Mouse (Mus musculus): Measurements from ENCODE around the gene Fzd2. TPM values are rescaled to one million over a fixed set of nuclear protein-coding genes. Genes with fewer than 3 reads are reported as not detected.
A peak's percentile ranks its signal among the peaks of the same experiment; 100 is the strongest.

Gene Fzd2
- total and polyA plus RNA-seq, 3 experiments: not detected

GRCm38 (mm10) chr11:102578341-102579118 lies 25.7 kb upstream of the Fzd2 start (continued):
- TF ChIP-seq MEF2A (IDR thresholded peaks at IDR 0.05; ENCODE audit: extremely low read depth, insufficient replicate concordance, low read depth, low read length, poor library complexity, severe bottlenecking) (no peak), SMC3 (IDR thresholded peaks at IDR 0.05; ENCODE audit: low read depth, low read length) (peak; percentile 82), KAT2A (conservative IDR thresholded peaks at IDR 0.05; ENCODE audit: low read depth, low read length) (no peak), NELFE (IDR thresholded peaks at IDR 0.05; ENCODE audit: low read depth, low read length) (no peak), ZMIZ1 (IDR thresholded peaks at IDR 0.05; ENCODE audit: low read depth, low read length) (no peak), GABPA (IDR thresholded peaks at IDR 0.05; ENCODE audit: low read depth, low read length) (no peak), POLR2AphosphoS2 (IDR thresholded peaks at IDR 0.05; ENCODE audit: low read length) (no peak), MYB (IDR thresholded peaks at IDR 0.05; ENCODE audit: low read depth, low read length) (no peak)

GRCm38 (mm10) chr11:102579165-102580033 lies 24.8 kb upstream of the Fzd2 start, which contains the start of gene Gm11627:
Gene Gm11627 (minus strand): TSS chr11:102579461.
- H3K4me3 ChIP-seq (ENCODE audit: control insufficient read depth in 1 of 2, insufficient read depth in 1 of 2, low read depth in 2 of 2, low read length in 2 of 2): peak within 1 kb of the TSS; percentile 54 to 59
- no peak for DNase-seq (ENCODE audit: low read depth, low spot score)
- H3K27me3 ChIP-seq (ENCODE audit: control insufficient read depth in 1 of 2, insufficient read depth in 2 of 2, low read length in 2 of 2): peaks cover 15 to 27% of the 10 kb centered on the region in 2 experiments
- TF ChIP-seq ELF1 (IDR thresholded peaks at IDR 0.05; ENCODE audit: low read depth, low read length): no peak
- 0 out of 2 replicates have a peak, but pooled peaks have one; percentile 46 for TF ChIP-seq UBTF (IDR thresholded peaks at IDR 0.05; ENCODE audit: borderline replicate concordance, insufficient read depth, low read depth, low read length)
- TF ChIP-seq MAX (IDR thresholded peaks at IDR 0.05; ENCODE audit: low read length): no peak
- no peak for TF ChIP-seq E2F4 (IDR thresholded peaks at IDR 0.05; ENCODE audit: borderline replicate concordance, low read depth, low read length)
- no peak for TF ChIP-seq TBP (IDR thresholded peaks at IDR 0.05; ENCODE audit: low read depth, low read length)
- no peak for TF ChIP-seq HCFC1 (IDR thresholded peaks at IDR 0.05; ENCODE audit: low read depth, low read length)
- TF ChIP-seq POLR2AphosphoS2 (IDR thresholded peaks at IDR 0.05; ENCODE audit: low read length): no peak
- peak; percentile 5; the same call in 1 of the 2 replicates for TF ChIP-seq MAZ (IDR thresholded peaks at IDR 0.05; ENCODE audit: low read depth, low read length)
- TF ChIP-seq MYC (IDR thresholded peaks at IDR 0.05; ENCODE audit: low read depth, low read length): no peak
- no peak for TF ChIP-seq USF2 (IDR thresholded peaks at IDR 0.05; ENCODE audit: borderline replicate concordance in 1 of 2, insufficient read depth in 1 of 2, low read depth in 1 of 2, low read length in 2 of 2)
- TF ChIP-seq RAD21 (IDR thresholded peaks at IDR 0.05; ENCODE audit: low read depth, low read length): no peak
- TF ChIP-seq JUND (IDR thresholded peaks at IDR 0.05; ENCODE audit: low read depth, low read length): no peak
- peak within 1 kb of the TSS; percentile 55 for H3K9ac ChIP-seq (ENCODE audit: control insufficient read depth, low read depth, low read length, poor library complexity, severe bottlenecking)
- peaks cover 3% of the 10 kb centered on the region in 2 experiments; a peak in 2 of 4 replicates for H3K4me1 ChIP-seq (ENCODE audit: control insufficient read depth in 1 of 2, insufficient read depth in 2 of 2, low read length in 2 of 2)
- no peaks in the 10 kb centered on the region for H3K9me3 ChIP-seq (replicated peaks; ENCODE audit: insufficient read depth, low read length)
- H3K79me2 ChIP-seq (ENCODE audit: control insufficient read depth, insufficient read depth, low read length, poor library complexity): no peaks in the 10 kb centered on the region; the same call in 1 of the 2 replicates
- peaks cover 0 to 6% of the 10 kb centered on the region in 2 experiments; a peak in 2 of 4 replicates for H3K36me3 ChIP-seq (ENCODE audit: control insufficient read depth in 1 of 2, insufficient read depth in 2 of 2, low read length in 2 of 2)
- H3K27ac ChIP-seq (ENCODE audit: control insufficient read depth, low read depth, low read length): no peak within 1 kb of the TSS

Measured in MEL (cell line).